Mouse (Mus musculus): Measurements from ENCODE around the gene Adm2. TPM values are rescaled to one million over a fixed set of nuclear protein-coding genes. Genes with fewer than 3 reads are reported as not detected.

The Adm2 gene
- total and polyA plus RNA-seq, 3 experiments: 0.23 to 4.5 (median 0.66) TPM

DNA sequence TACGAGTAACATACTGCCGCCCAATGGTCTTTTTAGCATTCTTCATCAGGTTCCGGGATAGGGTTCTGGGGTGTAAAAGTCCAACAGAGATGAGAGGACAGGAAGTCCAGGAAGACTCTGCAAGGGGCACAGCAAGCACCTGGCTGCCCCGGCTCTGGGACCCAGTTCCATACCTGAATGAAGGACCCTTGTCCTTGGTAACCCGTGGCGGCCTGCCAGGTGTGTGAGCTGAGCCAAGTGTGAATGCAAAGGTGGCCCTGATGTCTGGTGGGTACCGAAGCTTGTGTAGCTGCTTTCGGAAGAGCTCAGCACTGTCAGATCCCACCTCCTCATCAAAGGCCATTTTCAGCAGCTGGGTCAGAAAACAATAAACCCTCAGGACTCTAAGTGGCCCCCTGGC is 21.9 kb upstream of the Adm2 start:
- dilution Hi-C loops (cut with MboI; ENCODE audit: extremely low pct_ligation_motif_present, extremely low pct_unique_long_range_greater_than_20kb, low sequenced_read_pairs) (no loop called here), in situ Hi-C loops (cut with MboI; ENCODE audit: low pct_ligation_motif_present, low pct_unique_long_range_greater_than_20kb, low sequenced_read_pairs) (no loop called here)
- Histone ChIP-seq H3K4me3 (replicated peaks in 1 of 3; ENCODE audit: low read depth in 2 of 3, low read length in 2 of 3, poor library complexity in 1 of 3) (no peak overlapping the region), H3K9ac (ENCODE audit: insufficient read depth, low read depth) (no peak overlapping the region), H3K4me1 (ENCODE audit: control insufficient read depth in 1 of 2, insufficient read depth in 2 of 2) (no peaks in the 10 kb centered on the region), H3K9me3 (replicated peaks; ENCODE audit: low read length) (no peaks in the 10 kb centered on the region), H3K4me2 (ENCODE audit: insufficient read depth, low read depth, poor library complexity, severe bottlenecking) (no peak overlapping the region), H3K36me3 (replicated peaks in 1 of 2; ENCODE audit: control insufficient read depth in 1 of 2, insufficient read depth in 1 of 2, low read length in 1 of 2) (peaks cover 62 to 91% of the 10 kb centered on the region in 2 experiments), H3K79me2 (replicated peaks; ENCODE audit: control insufficient read depth, extremely low read depth, insufficient read depth, poor library complexity, severe bottlenecking) (no peaks in the 10 kb centered on the region), H3K27me3 (replicated peaks) (no peaks in the 10 kb centered on the region), H3K27ac (ENCODE audit: insufficient read depth, low read depth) (no peak overlapping the region)
- TF ChIP-seq USF2 (conservative IDR thresholded peaks at IDR 0.05; ENCODE audit: low read depth, low read length) (no peak), EP300 (IDR thresholded peaks at IDR 0.05; ENCODE audit: low read length) (no peak), ELF1 (IDR thresholded peaks at IDR 0.05; ENCODE audit: low read depth, low read length) (no peak), CHD2 (IDR thresholded peaks at IDR 0.05; ENCODE audit: low read length) (no peak), USF1 (IDR thresholded peaks at IDR 0.05; ENCODE audit: low read depth, low read length) (no peak), ETS1 (conservative IDR thresholded peaks at IDR 0.05; ENCODE audit: low read depth, low read length) (no peak), SMC3 (IDR thresholded peaks at IDR 0.05; ENCODE audit: low read depth, low read length) (no peak), NELFE (IDR thresholded peaks at IDR 0.05; ENCODE audit: low read depth, low read length) (no peak), ZMIZ1 (IDR thresholded peaks at IDR 0.05; ENCODE audit: low read depth, low read length) (no peak), SIN3A (IDR thresholded peaks at IDR 0.05; ENCODE audit: low read length) (no peak)
- no peak for DNase-seq (ENCODE audit: extremely low read depth)

DNA sequence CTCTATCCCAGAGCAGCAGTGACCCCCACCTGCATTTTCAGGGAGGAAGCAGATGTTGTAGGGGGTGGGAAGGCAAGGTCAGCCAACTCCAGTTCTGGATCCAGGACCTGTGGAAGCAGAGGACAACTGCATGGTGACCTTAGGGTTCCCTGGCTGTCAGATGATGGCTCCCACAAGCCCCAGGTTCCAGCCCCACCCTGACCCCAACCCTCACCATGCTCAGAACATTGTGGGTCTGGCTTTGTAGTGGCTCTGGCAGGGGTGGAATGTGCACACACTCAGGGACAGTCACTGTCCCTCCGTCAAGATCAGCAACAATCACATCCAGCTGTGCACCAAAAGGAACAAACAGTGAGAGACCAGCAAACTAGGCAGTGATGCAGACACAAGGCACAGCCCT is 16.6 kb upstream of the Adm2 start:
- in situ Hi-C loops (cut with MboI; ENCODE audit: low pct_ligation_motif_present, low pct_unique_long_range_greater_than_20kb, low sequenced_read_pairs) (no loop called here), dilution Hi-C loops (cut with MboI; ENCODE audit: extremely low pct_ligation_motif_present, extremely low pct_unique_long_range_greater_than_20kb, low sequenced_read_pairs) (no loop called here)
- DNase-seq (ENCODE audit: extremely low read depth): no peak
- H3K4me2 ChIP-seq (ENCODE audit: insufficient read depth, low read depth, poor library complexity, severe bottlenecking): no peak overlapping the region
- peaks cover 2% of the 10 kb centered on the region; the same call in 1 of the 2 replicates for H3K79me2 ChIP-seq (replicated peaks; ENCODE audit: control insufficient read depth, extremely low read depth, insufficient read depth, poor library complexity, severe bottlenecking)
- TF ChIP-seq MAZ (IDR thresholded peaks at IDR 0.05; ENCODE audit: low read depth, low read length) (no peak), MAX (IDR thresholded peaks at IDR 0.05; ENCODE audit: low read length) (no peak), GABPA (IDR thresholded peaks at IDR 0.05; ENCODE audit: insufficient replicate concordance, low read depth, low read length) (no peak), MAFK (IDR thresholded peaks at IDR 0.05; ENCODE audit: insufficient replicate concordance, low read length) (no peak), TBP (conservative IDR thresholded peaks at IDR 0.05; ENCODE audit: low read depth, low read length) (no peak), HCFC1 (IDR thresholded peaks at IDR 0.05; ENCODE audit: low read depth, low read length) (no peak), BHLHE40 (IDR thresholded peaks at IDR 0.05; ENCODE audit: low read depth, low read length) (no peak), MEF2A (IDR thresholded peaks at IDR 0.05; ENCODE audit: borderline replicate concordance, low read depth, low read length) (no peak), PAX5 (IDR thresholded peaks at IDR 0.05; ENCODE audit: low read length) (no peak), IRF4 (IDR thresholded peaks at IDR 0.05; ENCODE audit: low read depth, low read length) (no peak), MXI1 (IDR thresholded peaks at IDR 0.05; ENCODE audit: low read depth, low read length) (no peak), CTCF (conservative IDR thresholded peaks at IDR 0.05 in 1 of 2, IDR thresholded peaks at IDR 0.05 in 1 of 2; ENCODE audit: low read depth in 2 of 2, low read length in 2 of 2) (no peak), TCF12 (IDR thresholded peaks at IDR 0.05; ENCODE audit: low read depth, low read length) (no peak), ZKSCAN1 (IDR thresholded peaks at IDR 0.05; ENCODE audit: borderline replicate concordance, low read depth, low read length) (no peak)
- H3K4me1 ChIP-seq (ENCODE audit: control insufficient read depth in 1 of 2, insufficient read depth in 2 of 2): peaks cover 27 to 40% of the 10 kb centered on the region in 2 experiments
- peaks cover 56 to 70% of the 10 kb centered on the region in 2 experiments for H3K36me3 ChIP-seq (replicated peaks in 1 of 2; ENCODE audit: control insufficient read depth in 1 of 2, insufficient read depth in 1 of 2, low read length in 1 of 2)
- H3K27me3 ChIP-seq (replicated peaks): no peaks in the 10 kb centered on the region
- no peak overlapping the region for H3K9ac ChIP-seq (ENCODE audit: insufficient read depth, low read depth)
- no peaks in the 10 kb centered on the region for H3K9me3 ChIP-seq (replicated peaks; ENCODE audit: low read length)
- H3K27ac ChIP-seq (ENCODE audit: insufficient read depth, low read depth): no peak overlapping the region
- no peak overlapping the region for H3K4me3 ChIP-seq (replicated peaks in 1 of 3; ENCODE audit: low read depth in 2 of 3, low read length in 2 of 3, poor library complexity in 1 of 3)
